Mouse (Mus musculus) megakaryocyte, adult 5-6 weeks (primary cell): Measurements from ENCODE around the gene Tmem132c. TPM values are rescaled to one million over a fixed set of nuclear protein-coding genes. Genes with fewer than 3 reads are reported as not detected.

Experiments used
- ATAC-seq: 2 replicates; pipeline ENCODE4 v1.8.0; 2016; ENCODE audit warnings: mild to moderate bottlenecking, inconsistent platforms; ENCODE audit not compliant: poor library complexity, severe bottlenecking
- total RNA-seq, 2 experiments: library from RNA; stranded (forward) in 1 of 2; stranded (reverse) in 1 of 2; fragments of 153-499, 151-499 nt in 1 of 2; fragments of 221-1000, 200-1000 nt in 1 of 2; gene quantifications; 2 replicates each; pipeline versions ENCODE4 v1.2.3 to v1.2.4; 2015 to 2017

Gene Tmem132c
- total RNA-seq, 2 experiments from 2014 or later, result not detected

- ATAC-seq, result no peak
Measured at GRCm38 (mm10) chr5:127483955-127484659, 242.5 kb downstream of the Tmem132c start.

DNA sequence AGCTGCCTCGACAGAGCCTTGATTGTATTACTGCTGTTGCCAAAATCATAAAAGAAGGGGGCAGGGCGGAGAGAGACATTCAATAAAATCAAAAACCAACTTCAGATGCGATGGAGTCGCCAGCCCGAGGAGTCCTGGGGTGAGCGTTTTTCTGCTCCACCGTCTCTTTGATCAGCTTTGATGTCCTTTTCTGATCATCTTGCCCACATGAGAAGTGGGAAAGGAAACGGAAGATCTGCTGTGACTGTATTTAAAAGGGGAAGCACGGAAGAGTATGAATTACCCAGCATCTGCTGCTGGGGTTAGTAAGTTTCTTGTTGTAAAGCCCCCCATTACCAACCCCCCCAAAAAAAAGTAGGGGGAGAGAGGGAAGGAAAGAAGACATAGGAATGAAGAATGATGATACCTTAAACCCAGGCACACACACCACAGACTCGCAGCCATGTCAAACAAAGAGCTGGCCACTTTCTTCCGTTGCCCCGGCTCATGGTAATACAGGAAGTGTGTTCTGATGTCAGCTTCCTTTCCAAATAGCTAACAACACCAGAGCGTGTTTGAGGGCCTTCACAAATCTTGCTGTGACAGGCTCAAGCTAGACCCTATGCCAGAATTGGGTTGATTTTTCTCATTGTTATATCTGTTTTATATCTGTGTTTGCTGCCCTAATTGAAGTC, 243.3 kb downstream of the Tmem132c start:
- peak; percentile 82 for ATAC-seq

GRCm38 (mm10) chr5:127487190-127487589, 245.6 kb downstream of the Tmem132c start:
- ATAC-seq, result no peak

DNA sequence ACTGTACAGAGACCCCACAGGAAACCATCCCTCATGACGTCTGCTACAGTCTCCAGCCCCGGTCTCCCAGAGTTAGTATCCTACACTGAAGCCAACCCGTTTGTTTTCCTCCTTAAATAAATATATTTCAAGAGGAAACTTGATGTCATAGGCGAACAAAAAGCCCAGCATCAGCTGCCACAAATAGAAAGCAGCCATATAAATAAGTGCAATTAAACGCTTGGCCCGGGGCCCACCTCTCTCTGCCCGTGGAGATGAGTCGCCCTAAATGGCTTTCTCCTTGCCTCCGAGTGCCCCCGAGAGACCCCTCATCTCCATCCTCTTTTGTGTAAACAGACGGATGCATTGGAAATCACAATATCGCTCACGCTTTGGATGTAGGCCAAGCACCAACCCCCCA, 247.1 kb downstream of the Tmem132c start:
- no peak for ATAC-seq

DNA sequence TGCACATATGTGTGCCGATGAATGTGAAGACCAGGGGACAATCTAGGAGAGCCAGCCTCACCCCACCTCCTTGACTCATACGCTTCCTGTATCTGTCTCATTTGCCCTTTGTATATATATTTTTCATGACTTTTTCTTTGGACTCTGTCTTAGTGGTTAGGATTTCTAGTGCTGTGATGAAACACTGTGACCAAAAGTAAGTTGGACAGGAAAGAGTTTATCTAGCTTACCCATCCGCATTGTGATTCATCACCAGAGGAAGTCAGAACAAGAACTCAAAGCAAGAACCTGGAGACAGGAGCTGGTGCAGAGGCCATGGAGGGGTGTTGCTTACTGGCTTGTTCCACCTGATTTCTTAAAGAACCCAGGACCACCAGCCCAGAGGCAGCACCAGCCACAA, 250.1 kb downstream of the Tmem132c start:
- peak; percentile 56 for ATAC-seq

DNA sequence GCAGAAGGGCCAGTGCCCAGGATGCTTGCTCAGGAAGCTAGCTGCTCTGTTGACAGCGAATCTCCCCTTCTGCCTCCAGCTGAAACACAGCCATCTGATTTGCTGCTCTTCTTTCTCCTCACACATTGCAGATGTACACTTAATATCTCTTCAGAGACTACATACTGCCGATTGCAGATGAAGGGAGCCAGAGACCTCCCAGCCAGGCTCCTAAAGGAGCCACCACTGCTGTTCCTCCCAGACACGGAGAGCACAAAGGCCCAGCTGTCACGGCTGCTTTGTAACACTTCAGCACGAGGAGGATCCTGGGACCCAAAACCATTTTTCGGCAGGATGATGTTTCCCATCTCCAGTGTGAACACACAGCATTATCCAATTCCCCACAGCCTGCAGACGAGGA, 255.3 kb downstream of the Tmem132c start:
- ATAC-seq, result no peak

DNA sequence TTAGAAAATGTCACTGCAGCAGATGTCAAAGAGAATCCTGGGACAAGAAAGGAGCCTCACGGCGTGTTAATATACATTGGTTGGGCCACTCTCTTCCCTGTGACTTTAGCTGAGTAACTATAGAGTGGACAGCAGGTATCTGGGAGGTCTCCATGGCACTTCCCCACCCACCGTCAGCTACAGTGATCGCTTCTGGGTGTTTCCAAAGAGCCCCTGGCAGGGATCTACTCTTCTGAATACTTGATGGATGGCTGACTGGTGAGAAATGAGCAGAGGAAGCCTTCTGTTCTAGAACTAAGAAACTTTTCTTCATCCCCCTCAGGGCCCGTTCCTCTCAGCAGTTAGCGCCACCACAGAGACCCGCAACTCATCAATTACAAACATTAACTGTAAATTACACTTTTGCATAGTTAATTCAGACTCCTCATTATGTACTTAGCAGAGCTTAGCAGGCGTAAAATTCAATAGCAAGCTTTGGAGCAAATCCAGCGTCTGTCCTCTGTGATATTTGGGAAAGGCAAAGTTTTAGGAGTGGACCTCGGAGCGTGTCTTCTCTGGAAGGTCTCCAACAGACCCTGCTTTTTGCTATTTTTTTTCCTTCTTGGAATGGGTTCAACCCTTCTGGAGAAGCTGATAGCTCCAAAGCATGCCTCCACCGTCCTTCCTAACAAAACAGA, 257.7 kb downstream of the Tmem132c start:
- ATAC-seq, result no peak

GRCm38 (mm10) chr5:127502838-127503237, 261.2 kb downstream of the Tmem132c start:
- no peak for ATAC-seq

- ATAC-seq, result 0 out of 2 replicates have a peak, but pooled peaks have one; percentile 38
Measured at GRCm38 (mm10) chr5:127505697-127506096, 264.1 kb downstream of the Tmem132c start.

DNA sequence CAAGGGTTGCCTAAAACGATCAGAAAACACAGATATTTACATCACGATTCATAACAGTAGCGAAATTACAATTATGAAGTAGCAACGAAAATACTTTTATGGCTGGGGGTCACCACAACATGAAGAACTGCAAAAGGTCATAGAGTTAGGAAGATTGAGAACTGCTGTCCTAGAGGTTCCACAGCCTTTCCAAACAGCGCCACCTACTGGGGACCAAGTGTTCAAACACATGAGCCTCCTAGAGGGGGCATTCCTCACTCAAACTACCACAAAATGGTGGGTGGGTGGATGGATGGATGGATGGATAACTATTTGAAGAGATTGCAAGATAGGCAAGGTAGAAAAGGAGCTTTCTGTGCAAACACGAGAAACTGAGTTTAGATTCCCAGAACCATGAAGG, 270.0 kb downstream of the Tmem132c start:
- ATAC-seq, result 0 out of 2 replicates have a peak, but pooled peaks have one; percentile 35

DNA sequence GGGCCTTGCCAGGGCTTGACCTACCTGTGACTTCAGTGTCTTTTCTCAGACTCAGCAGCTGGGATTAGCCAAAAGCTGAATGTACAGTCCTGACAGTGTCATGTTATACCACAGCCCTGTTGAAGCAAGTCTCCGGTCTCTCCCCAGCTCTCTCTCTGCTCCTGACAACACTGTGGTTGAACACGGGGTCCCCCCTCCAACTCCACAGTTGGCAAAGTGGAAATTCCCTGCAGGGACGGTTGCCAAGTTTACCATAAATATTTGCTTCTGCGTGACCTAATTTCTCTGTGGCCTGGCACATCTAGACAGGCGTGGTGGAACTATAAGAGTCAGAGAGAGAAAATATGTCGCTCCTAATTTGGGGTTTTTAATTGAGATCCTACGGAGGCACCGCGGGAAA, 274.4 kb downstream of the Tmem132c start:
- ATAC-seq, result no peak

GRCm38 (mm10) chr5:127522744-127523476, 281.3 kb downstream of the Tmem132c start:
- peak; percentile 49; the same call in 1 of the 2 replicates for ATAC-seq

DNA sequence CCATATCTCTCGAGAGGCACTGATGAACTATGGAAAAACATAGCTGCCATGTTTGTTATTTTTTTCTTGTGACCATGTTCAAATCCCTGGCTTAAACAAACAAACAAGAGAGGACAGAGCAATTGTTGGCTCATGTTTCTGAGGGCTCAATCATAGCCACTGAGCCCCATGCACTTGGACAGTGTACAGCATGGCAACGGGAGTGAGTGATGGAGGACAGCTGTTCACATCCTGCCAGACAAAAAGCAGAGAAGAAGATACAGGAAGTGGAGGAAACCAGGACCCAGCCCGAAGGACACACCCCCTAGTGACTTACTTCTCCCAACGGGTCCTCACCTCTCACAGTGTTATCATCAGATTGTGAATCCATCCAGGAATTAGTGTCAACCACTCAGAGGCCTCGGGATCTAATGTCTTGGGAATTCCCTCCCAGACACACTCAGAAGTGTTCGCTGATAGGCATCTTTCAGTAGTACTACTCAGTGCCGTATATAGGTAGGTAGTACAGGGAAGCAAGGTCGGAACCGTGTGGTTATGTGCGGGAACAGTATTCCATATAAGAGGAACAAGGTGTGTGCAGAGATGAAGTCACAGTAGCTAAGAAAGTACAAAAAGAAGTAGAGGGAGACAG, 285.9 kb downstream of the Tmem132c start:
- no peak for ATAC-seq

DNA sequence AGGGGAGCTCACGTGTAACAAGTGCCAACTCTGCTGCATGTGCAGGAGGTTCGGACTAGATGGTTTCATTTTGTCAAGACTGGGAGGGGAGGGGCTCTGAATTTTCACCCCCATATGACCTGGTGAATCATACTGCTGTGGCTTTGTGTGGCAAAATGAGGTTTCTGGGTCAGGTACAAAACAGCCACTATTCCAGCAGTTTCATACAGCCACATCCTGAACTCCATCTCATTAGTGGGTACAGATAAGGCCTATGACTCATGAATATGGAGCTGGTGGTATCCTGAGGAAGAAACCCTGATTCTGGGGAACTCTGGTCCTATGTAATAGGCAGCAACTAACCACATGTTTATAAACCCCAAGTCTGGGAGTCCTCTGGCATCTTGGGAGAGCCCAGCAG, 295.9 kb downstream of the Tmem132c start:
- no peak for ATAC-seq

GRCm38 (mm10) chr5:127546585-127546991, 305.0 kb downstream of the Tmem132c start:
- ATAC-seq, result no peak

DNA sequence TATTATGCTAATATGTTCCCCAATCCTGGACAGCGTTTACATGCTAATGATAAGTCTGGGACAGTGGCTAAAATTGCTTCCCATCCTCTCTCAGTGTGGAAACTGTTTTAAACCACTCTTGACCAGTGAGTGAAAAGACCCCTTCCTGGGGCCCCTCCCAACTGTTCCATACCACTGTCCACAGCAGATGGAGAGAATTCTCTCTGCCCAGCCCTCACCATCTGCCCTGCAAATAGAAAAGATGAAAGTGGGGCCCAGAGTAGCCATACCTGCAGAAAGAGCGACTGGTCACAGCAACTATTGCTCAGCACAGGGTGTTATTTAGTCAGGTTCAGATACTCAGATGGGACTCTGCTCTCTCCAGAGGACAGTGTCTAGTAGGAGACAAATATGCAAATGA, 306.5 kb downstream of the Tmem132c start:
- no peak for ATAC-seq

GRCm38 (mm10) chr5:127561086-127561485, 319.5 kb downstream of the Tmem132c start:
- no peak for ATAC-seq

- no peak for ATAC-seq
Measured at GRCm38 (mm10) chr5:127567165-127567741, 325.6 kb downstream of the Tmem132c start.

DNA sequence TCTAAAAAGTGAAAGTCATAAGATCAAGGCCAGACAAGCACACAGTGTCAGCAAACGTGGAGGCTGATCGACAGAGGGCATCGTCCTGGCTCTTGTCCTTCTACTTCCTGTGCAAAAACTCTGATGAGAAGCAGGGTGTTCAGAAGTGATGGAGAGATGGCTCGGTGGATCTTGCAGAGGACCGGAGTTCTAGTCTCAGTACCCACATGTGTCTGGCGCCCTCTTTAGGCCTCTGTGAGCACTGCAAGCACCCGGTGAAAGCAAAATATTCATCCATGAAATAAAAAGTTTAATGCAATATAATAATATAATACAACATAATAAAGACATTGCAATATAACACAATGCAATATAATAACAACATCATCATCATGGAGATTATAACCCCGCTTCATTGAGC, 335.8 kb downstream of the Tmem132c start:
- ATAC-seq, result no peak

DNA sequence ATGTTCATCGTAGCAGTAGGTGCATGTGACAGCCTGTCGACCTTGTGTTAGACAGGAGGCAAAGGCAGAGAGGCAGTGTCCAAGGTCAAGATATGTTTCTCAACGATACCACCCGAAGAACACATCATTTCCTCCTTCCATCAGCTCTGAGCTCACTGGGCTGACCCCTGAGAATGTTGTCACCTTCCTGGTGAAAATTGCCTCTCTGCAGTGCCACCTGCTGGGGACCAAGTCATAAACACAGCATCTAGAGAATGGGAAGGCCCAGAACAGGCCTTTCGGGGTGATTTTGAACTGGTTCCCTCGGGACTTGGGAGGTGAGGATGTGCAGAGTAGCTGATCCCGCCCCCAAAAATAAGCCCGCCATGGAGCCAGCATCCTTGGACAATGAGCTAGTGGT, 342.1 kb downstream of the Tmem132c start:
- ATAC-seq, result peak; percentile 74
